Mouse (Mus musculus): ENCODE results near the gene Agbl1. TPM values are rescaled to one million over a fixed set of nuclear protein-coding genes. Genes with fewer than 3 reads are reported as not detected.

Agbl1 gene
- polyA plus RNA-seq, 1 experiment = not detected

- WGBS = 48% methylated on average over 3 of the region's 3 CpGs
- no peak for DNase-seq (ENCODE audit: low read depth, low spot score)
These were observed 922.7 kb downstream of the Agbl1 start for GRCm38 (mm10) chr7:77152393-77152792.

GRCm38 (mm10) chr7:77152909-77153308 is 923.2 kb downstream of the Agbl1 start:
- no peak for DNase-seq (ENCODE audit: low read depth, low spot score)
- 57% methylated on average over 1 of the region's 1 CpGs for WGBS

- WGBS = 88% methylated on average over 1 of the region's 1 CpGs
- no peak for DNase-seq (ENCODE audit: low read depth, low spot score)
These were observed 935.2 kb downstream of the Agbl1 start for GRCm38 (mm10) chr7:77164921-77165320.
